Mouse (Mus musculus): ENCODE results near the gene Drc1.

Drc1 gene

GRCm38 (mm10) chr5:30287106-30287882 lies 6.1 kb downstream of the Drc1 start:
- in situ Hi-C loops (cut with MseI, MboI): no loop called here

- in situ Hi-C loops (cut with MseI, MboI): no loop called here
Observed at GRCm38 (mm10) chr5:30340815-30341214, 59.6 kb downstream of the Drc1 start.

GRCm38 (mm10) chr5:30341601-30342365 lies 60.6 kb downstream of the Drc1 start:
- in situ Hi-C loops (cut with MseI, MboI): no loop called here

- in situ Hi-C loops (cut with MseI, MboI): no loop called here
Observed at GRCm38 (mm10) chr5:30342601-30343015, 61.4 kb downstream of the Drc1 start.

- in situ Hi-C loops (cut with MseI, MboI): no loop called here
Observed at GRCm38 (mm10) chr5:30343107-30343506, 61.9 kb downstream of the Drc1 start.

GRCm38 (mm10) chr5:30343886-30344285 lies 62.7 kb downstream of the Drc1 start:
- in situ Hi-C loops (cut with MseI, MboI): no loop called here

- in situ Hi-C loops (cut with MseI, MboI): no loop called here
Observed at GRCm38 (mm10) chr5:30353605-30354004, 72.4 kb downstream of the Drc1 start.

- in situ Hi-C loops (cut with MseI, MboI): no loop called here
Observed at GRCm38 (mm10) chr5:30355114-30355513, 73.9 kb downstream of the Drc1 start.

- in situ Hi-C loops (cut with MseI, MboI): no loop called here
Observed at GRCm38 (mm10) chr5:30355559-30356159, 74.5 kb downstream of the Drc1 start.

- in situ Hi-C loops (cut with MseI, MboI): no loop called here
Observed at GRCm38 (mm10) chr5:30356647-30357046, 75.5 kb downstream of the Drc1 start.

- in situ Hi-C loops (cut with MseI, MboI): no loop called here
Observed at GRCm38 (mm10) chr5:30358436-30359099, 77.4 kb downstream of the Drc1 start.

GRCm38 (mm10) chr5:30367405-30367804 lies 86.2 kb downstream of the Drc1 start:
- in situ Hi-C loops (cut with MseI, MboI): no loop called here

- in situ Hi-C loops (cut with MseI, MboI): no loop called here
Observed at GRCm38 (mm10) chr5:30369426-30369825, 88.2 kb downstream of the Drc1 start.

GRCm38 (mm10) chr5:30382876-30383275 lies 101.7 kb downstream of the Drc1 start:
- in situ Hi-C loops (cut with MseI, MboI): no loop called here

GRCm38 (mm10) chr5:30387726-30388125 lies 106.5 kb downstream of the Drc1 start:
- in situ Hi-C loops (cut with MseI, MboI): no loop called here

GRCm38 (mm10) chr5:30389836-30390235 lies 108.6 kb downstream of the Drc1 start:
- in situ Hi-C loops (cut with MseI, MboI): no loop called here

- in situ Hi-C loops (cut with MseI, MboI): no loop called here
Observed at GRCm38 (mm10) chr5:30391473-30391872, 110.3 kb downstream of the Drc1 start.

- in situ Hi-C loops (cut with MseI, MboI): no loop called here
Observed at GRCm38 (mm10) chr5:30400521-30400920, 119.3 kb downstream of the Drc1 start.

- in situ Hi-C loops (cut with MseI, MboI): no loop called here
Observed at GRCm38 (mm10) chr5:30401165-30401564, 120.0 kb downstream of the Drc1 start.

- in situ Hi-C loops (cut with MseI, MboI): no loop called here
Observed at GRCm38 (mm10) chr5:30406876-30407275, 125.7 kb downstream of the Drc1 start.

- in situ Hi-C loops (cut with MseI, MboI): no loop called here
Observed at GRCm38 (mm10) chr5:30411524-30411923, 130.3 kb downstream of the Drc1 start.

GRCm38 (mm10) chr5:30415381-30415780 lies 134.2 kb downstream of the Drc1 start:
- in situ Hi-C loops (cut with MseI, MboI): no loop called here
